Mouse (Mus musculus): ENCODE measurements around the gene E030018B13Rik. TPM values are rescaled to one million over a fixed set of nuclear protein-coding genes. Genes with fewer than 3 reads are reported as not detected.

The E030018B13Rik gene
- total RNA-seq, 1 experiment from 2014 or later = not detected

DNA sequence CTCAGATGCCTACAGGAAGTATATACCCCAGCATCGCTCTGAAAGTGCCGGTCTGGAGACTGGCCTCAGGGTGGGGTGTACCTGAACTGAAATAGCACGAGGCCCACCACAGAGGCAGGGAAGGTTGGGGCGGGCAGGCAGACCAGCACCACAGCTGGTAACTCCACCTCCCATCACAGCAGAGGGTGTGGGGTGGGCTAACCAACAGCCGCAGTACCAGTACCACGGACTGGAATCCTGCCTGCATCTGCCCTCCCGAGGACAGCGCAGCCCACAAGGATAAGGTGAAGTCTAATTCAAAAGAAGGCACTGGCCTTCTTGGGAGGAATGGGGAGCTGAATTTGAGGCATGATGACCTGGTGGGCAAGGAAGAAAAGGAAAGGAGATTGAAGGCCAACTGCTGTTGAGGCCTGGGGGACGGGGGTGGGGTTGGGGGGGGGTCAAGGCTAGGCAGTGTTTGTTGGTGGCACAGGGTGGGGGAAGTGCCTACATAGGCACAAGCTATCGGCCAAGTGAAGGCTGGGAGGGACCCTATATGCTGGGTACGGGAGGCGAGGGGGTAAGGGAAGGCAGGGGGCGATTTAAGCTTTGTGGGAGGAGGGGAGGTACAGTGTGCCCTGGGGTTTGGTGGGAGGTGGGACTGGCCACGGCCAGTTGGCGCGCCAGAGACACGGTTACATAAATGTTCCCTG lies 20.2 kb upstream of the E030018B13Rik start:
- ATAC-seq (ENCODE audit: extremely low read depth, insufficient number of reproducible peaks, low FRiP score, poor library complexity, severe bottlenecking) = no peak

DNA sequence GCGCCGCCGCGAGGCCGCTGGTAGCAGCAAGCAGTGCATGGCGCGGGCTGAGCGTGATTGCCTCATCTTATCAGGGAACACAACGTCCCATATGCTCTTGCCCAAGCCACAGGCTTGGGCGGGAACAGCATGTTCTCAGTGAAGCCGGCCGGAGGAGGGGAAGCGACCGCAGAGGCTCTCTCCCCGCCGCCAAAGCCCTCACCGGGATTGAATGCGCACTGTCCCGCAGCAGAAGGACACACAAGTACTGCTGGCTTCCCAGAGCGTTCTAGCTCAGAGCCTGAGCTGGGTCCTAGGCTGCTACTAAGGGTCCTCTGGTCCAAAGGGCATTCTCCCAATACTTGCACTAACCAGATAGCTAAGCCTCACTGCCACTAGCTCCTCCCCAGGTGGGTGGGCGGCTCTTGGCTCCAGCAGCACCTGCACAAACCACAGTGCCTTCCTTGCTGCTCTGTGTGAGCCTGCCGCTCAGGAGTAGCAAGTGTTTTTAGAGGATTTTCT lies 19.6 kb upstream of the E030018B13Rik start:
- peak; percentile 78 for ATAC-seq (ENCODE audit: extremely low read depth, insufficient number of reproducible peaks, low FRiP score, poor library complexity, severe bottlenecking)

GRCm38 (mm10) chr7:63897655-63898054 lies 19.0 kb upstream of the E030018B13Rik start:
- ATAC-seq (ENCODE audit: extremely low read depth, insufficient number of reproducible peaks, low FRiP score, poor library complexity, severe bottlenecking) = no peak

DNA sequence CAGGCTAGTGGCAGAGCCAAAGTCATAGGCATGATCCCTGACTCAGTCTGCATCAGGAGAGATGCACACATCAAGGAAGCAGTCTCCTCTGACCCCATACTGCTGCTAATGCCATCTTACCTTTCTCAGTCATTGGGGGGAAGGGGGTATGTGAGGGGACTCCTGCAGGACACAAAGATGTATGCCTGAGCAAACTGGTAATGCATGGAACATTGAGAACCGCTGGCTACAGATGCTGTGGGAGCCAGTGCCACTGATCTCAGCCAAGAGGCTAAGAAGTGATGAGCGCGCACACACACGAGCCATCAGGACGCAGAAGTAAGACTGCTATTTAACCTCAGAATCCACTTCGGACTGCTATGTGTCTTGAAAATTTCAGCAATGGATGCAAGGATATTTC lies 18.5 kb upstream of the E030018B13Rik start:
- ATAC-seq (ENCODE audit: extremely low read depth, insufficient number of reproducible peaks, low FRiP score, poor library complexity, severe bottlenecking) = no peak

DNA sequence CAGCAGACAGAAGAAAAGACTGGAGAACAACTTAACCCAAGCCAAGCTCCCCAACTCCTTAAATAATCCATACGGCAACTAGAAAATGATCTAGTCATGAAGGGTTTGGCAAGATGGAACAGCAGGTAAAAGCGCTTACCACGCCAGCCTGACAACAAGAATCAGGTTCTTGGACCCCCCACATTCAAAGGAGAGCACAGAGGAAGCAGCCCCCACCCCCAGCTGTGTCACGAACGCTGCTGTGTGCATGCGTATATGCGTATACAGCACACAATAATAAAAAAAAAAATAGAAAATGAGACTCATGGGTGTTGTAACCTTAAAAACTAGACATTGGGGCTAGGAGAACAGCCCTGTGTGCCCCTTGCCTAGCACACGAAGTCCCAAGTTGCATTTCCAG lies 16.7 kb upstream of the E030018B13Rik start:
- no peak for ATAC-seq (ENCODE audit: extremely low read depth, insufficient number of reproducible peaks, low FRiP score, poor library complexity, severe bottlenecking)

DNA sequence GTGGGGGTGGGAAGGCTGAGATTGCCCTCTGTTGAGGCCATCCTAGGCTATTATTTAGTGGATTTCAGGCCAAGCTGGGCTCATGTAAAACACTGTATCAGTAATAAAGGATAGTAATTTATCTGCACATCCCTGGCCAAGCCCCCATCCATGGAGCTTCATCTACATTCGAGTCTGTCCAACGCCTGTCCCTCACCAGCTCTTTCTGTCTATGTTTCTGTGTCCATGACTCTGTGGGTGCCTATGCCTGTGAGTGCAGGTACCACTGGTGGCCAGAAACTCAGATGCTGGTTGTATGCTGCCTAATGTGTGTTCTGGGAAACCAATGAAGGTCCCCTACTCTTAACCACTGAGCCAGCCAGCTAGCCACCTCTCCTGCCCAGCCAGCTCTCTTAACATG lies 16.2 kb upstream of the E030018B13Rik start:
- ATAC-seq (ENCODE audit: extremely low read depth, insufficient number of reproducible peaks, low FRiP score, poor library complexity, severe bottlenecking) = no peak

- ATAC-seq (ENCODE audit: extremely low read depth, insufficient number of reproducible peaks, low FRiP score, poor library complexity, severe bottlenecking) = no peak
Observed at GRCm38 (mm10) chr7:63901346-63901745, 15.3 kb upstream of the E030018B13Rik start.

GRCm38 (mm10) chr7:63901942-63902341 lies 14.7 kb upstream of the E030018B13Rik start:
- ATAC-seq (ENCODE audit: extremely low read depth, insufficient number of reproducible peaks, low FRiP score, poor library complexity, severe bottlenecking) = no peak

DNA sequence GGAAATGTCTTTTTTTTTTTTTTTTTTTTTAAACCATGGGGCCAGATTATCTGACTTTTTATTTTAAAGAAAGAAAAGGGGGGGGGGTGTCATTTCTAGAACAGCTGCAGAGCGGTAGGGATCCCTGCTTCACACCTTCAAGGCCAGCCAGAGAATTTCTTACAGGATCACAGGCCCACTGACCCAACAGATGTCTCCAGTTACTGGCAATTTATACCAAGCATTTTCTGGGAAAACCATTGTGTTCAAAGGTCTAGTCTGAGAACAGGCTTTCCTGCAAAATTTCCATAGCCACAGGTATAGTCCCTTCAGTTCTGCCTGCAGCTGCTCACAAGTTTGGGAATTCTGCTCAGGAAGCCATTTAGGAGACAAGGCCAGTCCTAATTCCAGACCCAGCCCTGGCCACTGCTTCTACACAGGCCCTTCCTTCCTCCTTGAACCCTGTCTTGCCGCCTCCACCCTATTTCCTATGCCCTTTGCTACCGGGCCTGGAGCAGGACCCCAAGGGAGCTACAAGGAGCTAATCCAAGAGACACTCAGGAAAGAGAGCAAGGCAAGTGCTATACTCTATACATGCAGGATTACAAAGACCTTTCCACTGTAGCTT lies 13.9 kb upstream of the E030018B13Rik start:
- no peak for ATAC-seq (ENCODE audit: extremely low read depth, insufficient number of reproducible peaks, low FRiP score, poor library complexity, severe bottlenecking)

- no peak for ATAC-seq (ENCODE audit: extremely low read depth, insufficient number of reproducible peaks, low FRiP score, poor library complexity, severe bottlenecking)
Observed at GRCm38 (mm10) chr7:63903635-63904380, 12.8 kb upstream of the E030018B13Rik start.

DNA sequence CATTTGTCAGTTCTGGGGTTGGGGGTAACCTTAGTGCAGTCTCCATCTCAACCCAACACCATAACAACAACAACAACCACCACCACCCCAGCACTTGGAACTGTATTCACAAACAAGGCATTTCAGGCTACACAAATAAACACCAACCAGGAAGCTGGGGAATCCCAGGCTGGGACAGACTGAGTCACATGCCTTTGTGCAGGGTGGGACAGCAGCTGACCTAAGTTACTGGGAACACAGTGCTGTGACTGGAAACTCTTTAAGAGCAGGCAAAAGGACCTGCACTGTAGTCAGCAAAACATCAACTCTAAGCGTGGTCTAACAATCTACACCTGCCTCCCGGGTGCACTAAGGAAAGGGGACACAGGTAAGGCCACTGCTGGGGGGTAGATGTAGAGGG lies 11.5 kb upstream of the E030018B13Rik start:
- ATAC-seq (ENCODE audit: extremely low read depth, insufficient number of reproducible peaks, low FRiP score, poor library complexity, severe bottlenecking) = no peak

DNA sequence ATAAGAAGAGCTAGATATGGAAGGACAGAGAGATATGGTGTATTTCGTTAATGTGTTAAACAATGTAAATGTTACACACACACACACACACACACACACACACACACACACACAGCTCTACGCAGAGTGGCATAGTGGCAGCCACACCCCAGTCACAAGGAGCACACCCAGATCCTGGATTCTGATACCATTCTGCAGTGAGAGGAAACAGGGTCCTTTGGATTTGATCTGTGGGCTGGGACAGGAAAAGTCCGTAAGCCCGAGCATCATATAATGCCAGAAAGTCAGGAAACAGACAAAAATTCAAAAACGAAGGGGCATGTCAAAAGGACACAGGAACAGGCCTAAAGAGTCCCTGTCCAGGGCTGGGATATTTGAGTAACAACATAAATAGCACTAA lies 11.0 kb upstream of the E030018B13Rik start:
- no peak for ATAC-seq (ENCODE audit: extremely low read depth, insufficient number of reproducible peaks, low FRiP score, poor library complexity, severe bottlenecking)

- ATAC-seq (ENCODE audit: extremely low read depth, insufficient number of reproducible peaks, low FRiP score, poor library complexity, severe bottlenecking) = no peak
Observed at GRCm38 (mm10) chr7:63907778-63908495, 8.7 kb upstream of the E030018B13Rik start.

DNA sequence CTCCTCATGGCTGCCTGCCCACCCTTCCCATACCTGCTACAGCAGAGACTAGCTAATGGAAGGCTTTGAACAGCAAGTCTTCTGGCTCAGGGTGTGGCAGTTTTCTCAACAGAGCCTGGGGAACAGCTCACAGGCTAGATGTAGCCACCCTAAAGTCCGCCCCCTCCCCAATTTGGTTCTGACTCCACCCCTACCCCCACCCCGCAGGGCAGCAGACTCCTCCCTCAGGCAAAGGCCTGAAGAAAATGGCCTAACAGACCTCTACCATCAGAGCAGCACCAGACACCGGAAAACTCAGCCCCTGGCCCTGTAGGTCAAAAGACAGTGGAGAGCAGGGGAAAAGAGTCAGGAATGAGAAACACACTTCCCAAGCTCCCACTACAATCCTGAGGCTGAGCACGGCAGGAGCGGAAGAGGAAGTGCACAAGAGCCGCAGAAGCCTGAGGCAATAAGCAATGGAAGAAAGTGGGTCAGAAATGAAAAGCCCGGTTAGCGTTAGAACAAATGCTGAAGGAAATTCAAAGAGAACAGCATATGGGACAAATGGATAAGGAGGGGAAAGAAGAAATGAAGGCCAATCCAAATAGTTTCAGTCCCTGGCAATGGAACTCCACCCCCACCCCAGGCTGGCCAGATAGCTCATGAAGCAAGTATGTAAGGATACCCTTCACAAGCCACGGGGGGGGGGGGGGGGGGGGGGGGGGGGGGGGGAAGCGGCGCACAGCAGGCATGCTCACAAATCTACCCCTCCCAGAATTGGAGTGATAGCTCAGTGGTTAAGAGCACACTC lies 8.0 kb upstream of the E030018B13Rik start:
- no peak for ATAC-seq (ENCODE audit: extremely low read depth, insufficient number of reproducible peaks, low FRiP score, poor library complexity, severe bottlenecking)

- ATAC-seq (ENCODE audit: extremely low read depth, insufficient number of reproducible peaks, low FRiP score, poor library complexity, severe bottlenecking) = no peak
Observed at GRCm38 (mm10) chr7:63910225-63910624, 6.4 kb upstream of the E030018B13Rik start.

DNA sequence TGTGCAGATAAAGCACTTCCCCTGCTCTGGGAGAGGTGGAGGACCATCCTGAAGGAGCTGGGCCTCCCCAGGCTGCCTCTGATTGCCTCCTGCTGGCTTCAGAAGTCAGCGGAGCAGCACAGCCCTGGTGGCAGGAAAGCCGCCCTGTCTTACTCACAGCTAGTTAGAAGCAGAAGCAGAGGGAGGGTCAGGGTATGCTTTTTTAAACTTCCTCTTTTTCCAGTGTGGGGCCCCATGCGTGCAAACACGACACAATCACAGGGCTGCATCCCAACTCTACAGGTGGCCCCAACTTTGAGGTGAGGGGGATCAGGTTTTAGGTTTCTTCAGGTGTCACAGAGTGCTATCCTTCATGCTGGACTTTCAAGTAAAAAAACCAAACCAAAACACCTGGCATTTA lies 5.7 kb upstream of the E030018B13Rik start:
- peak; percentile 71 for ATAC-seq (ENCODE audit: extremely low read depth, insufficient number of reproducible peaks, low FRiP score, poor library complexity, severe bottlenecking)

GRCm38 (mm10) chr7:63911383-63912233 lies 5.0 kb upstream of the E030018B13Rik start:
- peak; percentile 52 for ATAC-seq (ENCODE audit: extremely low read depth, insufficient number of reproducible peaks, low FRiP score, poor library complexity, severe bottlenecking)

Measured in neutrophil, adult 5-6 weeks (primary cell).